Mouse (Mus musculus) brain, embryonic 14.5 days (tissue): ENCODE results near the gene Shbg.

Experiments
- CTCF ChIP-seq: fragments of 200-500 bp; IDR thresholded peaks from 2 replicates; pipeline ENCODE4 v1.5.1; 2012; ENCODE audit warnings: inconsistent platforms, mild to moderate bottlenecking, moderate library complexity, borderline replicate concordance; ENCODE audit not compliant: insufficient read depth, insufficient read length; ENCODE audit errors: extremely low read depth
- POLR2A ChIP-seq: fragments of 200-500 bp; IDR thresholded peaks from 2 replicates; pipeline ENCODE4 v1.6.1; 2012; ENCODE audit warnings: mild to moderate bottlenecking, inconsistent platforms, borderline replicate concordance; ENCODE audit not compliant: poor library complexity, insufficient read depth, insufficient read length, severe bottlenecking; ENCODE audit errors: extremely low read depth

- TF ChIP-seq POLR2A: no peak
- no peak for TF ChIP-seq CTCF
Observed at GRCm38 (mm10) chr11:69645860-69646259, 28.2 kb upstream of the Shbg start.
